Mouse (Mus musculus) embryonic facial prominence, embryonic 15.5 days (tissue): ENCODE results near the gene Yeats2. TPM values are rescaled to one million over a fixed set of nuclear protein-coding genes. Genes with fewer than 3 reads are reported as not detected.

Source experiments
- ATAC-seq: fragments of 200-750 bp; cut with Nextera tagmentation; 2 replicates; pipeline ENCODE4 v1.8.0; 2017; ENCODE audit warnings: low read depth, moderate TSS enrichment; ENCODE audit not compliant: insufficient number of reproducible peaks, low FRiP score, low TSS enrichment
- H3K27ac ChIP-seq: fragments of 300-500 bp; sonication (generic); replicated peaks from 2 replicates; pipeline ENCODE4 v1.5.1; 2015; ENCODE audit warnings: mild to moderate bottlenecking, inconsistent platforms
- H3K27me3 ChIP-seq: fragments of 300-500 bp; sonication (generic); 2 replicates; pipeline ENCODE4 v1.6.1; 2015; ENCODE audit warnings: inconsistent platforms
- H3K36me3 ChIP-seq: fragments of 300-500 bp; sonication (generic); 2 replicates; pipeline ENCODE4 v1.6.1; 2015; ENCODE audit warnings: mild to moderate bottlenecking, inconsistent platforms
- H3K4me1 ChIP-seq: fragments of 300-500 bp; sonication (generic); 2 replicates; pipeline ENCODE4 v1.6.1; 2015; ENCODE audit warnings: inconsistent platforms
- H3K4me2 ChIP-seq: fragments of 300-500 bp; sonication (generic); replicated peaks from 2 replicates; pipeline ENCODE4 v1.6.1; 2015; ENCODE audit warnings: mild to moderate bottlenecking, inconsistent platforms
- H3K4me3 ChIP-seq: fragments of 300-500 bp; sonication (generic); replicated peaks from 2 replicates; pipeline ENCODE4 v1.5.1; 2015; ENCODE audit warnings: mild to moderate bottlenecking, inconsistent platforms
- H3K9ac ChIP-seq: fragments of 300-500 bp; sonication (generic); 2 replicates; pipeline ENCODE4 v1.6.1; 2015; ENCODE audit warnings: inconsistent platforms
- H3K9me3 ChIP-seq: fragments of 300-500 bp; sonication (generic); replicated peaks from 2 replicates; pipeline ENCODE4 v1.6.1; 2016; ENCODE audit warnings: inconsistent platforms
- WGBS: fragments of 180-500 bp; shearing (Covaris S2); methylation state at CpG from one replicate; pipeline ENCODE4 v1.1.7; 2015; 5-methylcytosine and 5-hydroxymethylcytosine counted together
- polyA plus RNA-seq: library from polyadenylated mRNA; unstranded; fragments of >200 nt; fragmentation: Nextera tagmentation; extraction: Ambion mirVana; gene quantifications from 2 replicates; pipeline ENCODE4 v1.2.1, GENCODE M21; 2015

The Yeats2 gene
- polyA plus RNA-seq, 1 experiment from 2014 or later: 30.4 TPM

- peak; percentile 75 for ATAC-seq
- Histone ChIP-seq H3K4me3 (peak within 1 kb of the TSS; percentile 70), H3K27me3 (no peaks in the 10 kb centered on the region; the same call in 1 of the 2 replicates), H3K9me3 (no peaks in the 10 kb centered on the region), H3K9ac (peak within 1 kb of the TSS; percentile 37), H3K4me2 (peak within 1 kb of the TSS; percentile 96), H3K4me1 (no peaks in the 10 kb centered on the region), H3K36me3 (no peaks in the 10 kb centered on the region), H3K27ac (no peak within 1 kb of the TSS)
- under 1% methylated on average over 90 of the region's 90 CpGs for WGBS
These were observed 99.9 kb downstream of the Yeats2 start, which contains the start of gene Map6d1 for GRCm38 (mm10) chr16:20240468-20241414. Gene Map6d1, minus strand, starts transcription at chr16:20241358.

GRCm38 (mm10) chr16:20247103-20247502 lies 106.2 kb downstream of the Yeats2 start:
- Histone ChIP-seq H3K9me3 (no peaks in the 10 kb centered on the region), H3K4me2 (no peak overlapping the region), H3K36me3 (no peaks in the 10 kb centered on the region)

GRCm38 (mm10) chr16:20248442-20249174 lies 107.7 kb downstream of the Yeats2 start:
- H3K9me3 ChIP-seq: no peaks in the 10 kb centered on the region
- H3K27me3 ChIP-seq: no peaks in the 10 kb centered on the region
- no peak overlapping the region for H3K9ac ChIP-seq
- H3K4me3 ChIP-seq: no peak overlapping the region
- no peak overlapping the region for H3K4me2 ChIP-seq
- no peaks in the 10 kb centered on the region for H3K4me1 ChIP-seq
- 88% methylated on average over 9 of the region's 9 CpGs for WGBS
- no peaks in the 10 kb centered on the region for H3K36me3 ChIP-seq
- ATAC-seq: no peak
- no peak overlapping the region for H3K27ac ChIP-seq

More at GRCm38 (mm10) chr16:20247103-20247502, 106.2 kb downstream of the Yeats2 start:
- Histone ChIP-seq H3K4me3 (no peak overlapping the region), H3K27ac (no peak overlapping the region), H3K4me1 (no peaks in the 10 kb centered on the region), H3K9ac (no peak overlapping the region), H3K27me3 (no peaks in the 10 kb centered on the region)
- ATAC-seq: no peak

GRCm38 (mm10) chr16:20257926-20258325 lies 117.1 kb downstream of the Yeats2 start:
- Histone ChIP-seq H3K27me3 (no peaks in the 10 kb centered on the region), H3K9ac (no peak overlapping the region), H3K4me1 (no peaks in the 10 kb centered on the region), H3K27ac (no peak overlapping the region), H3K9me3 (no peaks in the 10 kb centered on the region), H3K4me3 (no peak overlapping the region), H3K4me2 (no peak overlapping the region), H3K36me3 (no peaks in the 10 kb centered on the region)
- 71% methylated on average over 5 of the region's 5 CpGs for WGBS
- ATAC-seq: no peak

GRCm38 (mm10) chr16:20265089-20265488 lies 124.2 kb downstream of the Yeats2 start:
- 61% methylated on average over 7 of the region's 7 CpGs for WGBS
- Histone ChIP-seq H3K27ac (no peak overlapping the region), H3K4me2 (no peak overlapping the region), H3K27me3 (no peaks in the 10 kb centered on the region), H3K4me1 (no peaks in the 10 kb centered on the region), H3K9ac (no peak overlapping the region), H3K9me3 (no peaks in the 10 kb centered on the region), H3K36me3 (no peaks in the 10 kb centered on the region), H3K4me3 (no peak overlapping the region)
- no peak for ATAC-seq

GRCm38 (mm10) chr16:20271339-20271738 lies 130.5 kb downstream of the Yeats2 start:
- Histone ChIP-seq H3K4me1 (no peaks in the 10 kb centered on the region), H3K27ac (no peak overlapping the region), H3K9ac (no peak overlapping the region), H3K4me2 (no peak overlapping the region), H3K27me3 (no peaks in the 10 kb centered on the region), H3K9me3 (no peaks in the 10 kb centered on the region), H3K36me3 (no peaks in the 10 kb centered on the region), H3K4me3 (no peak overlapping the region)
- ATAC-seq: no peak
- 60% methylated on average over 4 of the region's 4 CpGs for WGBS

- Histone ChIP-seq H3K4me3 (no peak overlapping the region), H3K4me1 (no peaks in the 10 kb centered on the region), H3K36me3 (0 out of 2 replicates have a peak, but pooled peaks cover 1% of the 10 kb centered on the region), H3K9me3 (no peaks in the 10 kb centered on the region), H3K27ac (no peak overlapping the region), H3K4me2 (no peak overlapping the region), H3K9ac (no peak overlapping the region), H3K27me3 (no peaks in the 10 kb centered on the region)
- 44% methylated on average over 3 of the region's 3 CpGs for WGBS
- ATAC-seq: no peak
These were observed 132.1 kb downstream of the Yeats2 start for GRCm38 (mm10) chr16:20272994-20273393.

GRCm38 (mm10) chr16:20279395-20279794 lies 138.5 kb downstream of the Yeats2 start:
- no peak for ATAC-seq
- 92% methylated on average over 5 of the region's 5 CpGs for WGBS

GRCm38 (mm10) chr16:20280238-20280637 lies 139.4 kb downstream of the Yeats2 start:
- no peaks in the 10 kb centered on the region for H3K9me3 ChIP-seq
- ATAC-seq: no peak
- H3K27ac ChIP-seq: no peak overlapping the region
- peaks cover 64% of the 10 kb centered on the region for H3K36me3 ChIP-seq
- H3K4me3 ChIP-seq: no peak overlapping the region
- H3K4me1 ChIP-seq: no peaks in the 10 kb centered on the region
- no peak overlapping the region for H3K9ac ChIP-seq
- 79% methylated on average over 4 of the region's 4 CpGs for WGBS
- H3K27me3 ChIP-seq: no peaks in the 10 kb centered on the region
- H3K4me2 ChIP-seq: no peak overlapping the region

More at GRCm38 (mm10) chr16:20279395-20279794, 138.5 kb downstream of the Yeats2 start:
- no peaks in the 10 kb centered on the region for H3K9me3 ChIP-seq
- H3K9ac ChIP-seq: no peak overlapping the region
- no peak overlapping the region for H3K4me3 ChIP-seq
- H3K4me2 ChIP-seq: no peak overlapping the region
- no peaks in the 10 kb centered on the region for H3K4me1 ChIP-seq
- H3K27me3 ChIP-seq: no peaks in the 10 kb centered on the region
- H3K27ac ChIP-seq: no peak overlapping the region
- peaks cover 59% of the 10 kb centered on the region for H3K36me3 ChIP-seq
